Mouse (Mus musculus) forebrain, embryonic 16.5 days (tissue): Measurements from ENCODE around the gene Rad51b. TPM values are rescaled to one million over a fixed set of nuclear protein-coding genes. Genes with fewer than 3 reads are reported as not detected.

Experiments used
- ATAC-seq: fragments of 200-750 bp; cut with Nextera tagmentation; 2 replicates; pipeline ENCODE4 v1.8.0; 2017; ENCODE audit warnings: mild to moderate bottlenecking, moderate library complexity
- H3K27ac ChIP-seq: fragments of 300-500 bp; sonication (generic); 2 replicates; pipeline ENCODE4 v1.5.1; 2014; ENCODE audit warnings: low read length, control low read depth
- H3K27me3 ChIP-seq: fragments of 300-500 bp; sonication (generic); replicated peaks from 2 replicates; pipeline ENCODE4 v1.6.1; 2014; ENCODE audit warnings: low read length; ENCODE audit not compliant: control insufficient read depth, insufficient read depth
- H3K36me3 ChIP-seq: fragments of 300-500 bp; sonication (generic); 2 replicates; pipeline ENCODE4 v1.6.1; 2014; ENCODE audit not compliant: control insufficient read depth, insufficient read depth
- H3K4me1 ChIP-seq: fragments of 300-500 bp; sonication (generic); replicated peaks from 2 replicates; pipeline ENCODE4 v1.6.1; 2014; ENCODE audit warnings: low read length; ENCODE audit not compliant: control insufficient read depth, insufficient read depth
- H3K4me2 ChIP-seq: fragments of 300-500 bp; sonication (generic); 2 replicates; pipeline ENCODE4 v1.6.1; 2014; ENCODE audit warnings: mild to moderate bottlenecking, low read length, control low read depth
- H3K4me3 ChIP-seq: fragments of 300-500 bp; sonication (generic); replicated peaks from 2 replicates; pipeline ENCODE4 v1.5.1; 2014; ENCODE audit warnings: mild to moderate bottlenecking, low read length, control low read depth
- H3K9ac ChIP-seq: fragments of 300-500 bp; sonication (generic); replicated peaks from 2 replicates; pipeline ENCODE4 v1.6.1; 2014; ENCODE audit warnings: low read depth, low read length, control low read depth
- H3K9me3 ChIP-seq: fragments of 300-500 bp; sonication (generic); 2 replicates; pipeline ENCODE4 v1.6.1; 2016; ENCODE audit warnings: low read length; ENCODE audit not compliant: control insufficient read depth
- WGBS: fragments of 180-500 bp; shearing (Covaris S2); extraction: QIAGEN DNeasy Blood & Tissue Kit; methylation state at CpG from one replicate; pipeline ENCODE4 v1.1.7; 2014; 5-methylcytosine and 5-hydroxymethylcytosine counted together
- polyA plus RNA-seq: library from polyadenylated mRNA; unstranded; fragments of >200 nt; fragmentation: Nextera tagmentation; extraction: Ambion mirVana; gene quantifications from 2 replicates; pipeline ENCODE4 v1.2.1, GENCODE M21; 2015

Rad51b gene
- polyA plus RNA-seq, 1 experiment from 2014 or later: 2.6 TPM

DNA sequence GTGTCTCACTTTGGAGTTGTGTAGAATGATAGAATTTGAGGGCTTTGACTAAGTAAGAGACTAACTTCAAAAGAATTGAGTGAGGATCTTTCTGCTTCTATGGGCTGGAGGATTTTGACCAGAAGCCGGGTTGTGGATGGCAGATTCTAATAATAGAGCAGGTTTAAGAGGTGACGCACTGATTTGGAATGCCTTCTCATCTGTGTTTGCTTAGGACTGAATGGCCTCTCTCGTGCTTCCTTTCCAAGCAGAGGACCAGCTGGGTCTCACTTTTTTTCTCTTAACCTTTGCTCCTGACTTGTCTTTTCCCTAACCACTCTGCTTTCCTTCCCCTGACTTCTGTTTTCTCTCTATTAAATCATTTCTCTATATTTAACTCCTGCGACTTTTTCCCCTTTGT is 301.4 kb downstream of the Rad51b start:
- 73% methylated on average over 4 of the region's 4 CpGs for WGBS
- Histone ChIP-seq H3K4me3 (no peak overlapping the region), H3K27ac (no peak overlapping the region), H3K9ac (no peak overlapping the region), H3K36me3 (no peaks in the 10 kb centered on the region), H3K4me2 (no peak overlapping the region), H3K4me1 (no peaks in the 10 kb centered on the region), H3K9me3 (no peaks in the 10 kb centered on the region), H3K27me3 (no peaks in the 10 kb centered on the region)
- ATAC-seq: no peak

DNA sequence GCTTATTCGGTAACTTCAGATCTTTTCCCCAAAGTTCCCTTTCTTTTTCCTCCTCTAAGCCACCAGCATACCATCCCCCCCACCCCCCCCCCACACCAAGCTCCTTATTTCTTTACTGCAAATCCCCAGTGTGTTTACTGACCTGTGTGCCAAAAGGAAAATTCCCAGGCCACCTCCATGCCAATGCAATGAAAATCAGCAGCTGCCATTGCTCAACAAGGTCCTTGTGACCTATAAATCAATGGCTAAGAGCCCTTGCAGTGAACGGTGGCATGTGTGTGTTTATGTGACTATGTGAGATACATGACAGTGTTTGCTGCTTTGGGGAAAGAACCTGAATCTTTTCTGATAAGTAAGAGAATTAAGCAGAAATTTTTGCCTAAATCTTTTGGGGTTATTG is 301.8 kb downstream of the Rad51b start:
- H3K4me1 ChIP-seq: no peaks in the 10 kb centered on the region
- ATAC-seq: no peak
- H3K4me3 ChIP-seq: no peak overlapping the region
- H3K27ac ChIP-seq: no peak overlapping the region
- H3K9ac ChIP-seq: no peak overlapping the region
- H3K4me2 ChIP-seq: no peak overlapping the region
- 79% methylated on average over 2 of the region's 2 CpGs for WGBS
- no peaks in the 10 kb centered on the region for H3K36me3 ChIP-seq
- H3K27me3 ChIP-seq: no peaks in the 10 kb centered on the region
- no peaks in the 10 kb centered on the region for H3K9me3 ChIP-seq

DNA sequence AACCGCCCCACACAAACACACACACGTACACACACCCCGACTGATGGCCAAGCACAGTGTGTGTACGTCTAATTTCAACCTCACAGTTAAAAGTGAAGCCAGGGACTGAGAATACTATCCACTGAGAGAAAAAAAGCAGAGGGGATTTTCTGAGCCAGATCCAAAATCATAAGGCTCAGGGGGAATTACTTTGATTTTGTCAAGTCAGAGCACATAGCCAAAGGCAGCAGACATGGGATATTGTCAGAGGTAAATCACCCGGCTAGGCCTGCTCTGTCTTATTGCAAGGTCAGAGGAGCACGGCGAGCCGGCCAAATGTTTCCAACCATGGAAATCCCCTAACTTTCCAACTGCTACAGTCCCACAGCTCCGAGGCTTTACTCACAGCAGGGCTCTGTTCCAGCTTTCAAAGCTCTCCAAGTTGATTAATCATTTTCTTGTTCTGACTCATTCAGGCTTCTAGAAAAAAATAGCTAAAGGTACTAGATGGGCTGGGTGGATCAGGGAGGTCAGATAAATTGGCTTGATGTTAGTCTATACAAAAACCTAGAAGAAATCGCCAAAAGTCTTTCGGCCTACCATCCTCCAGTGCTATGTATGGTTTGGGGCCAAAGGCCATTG is 303.2 kb downstream of the Rad51b start:
- WGBS: 38% methylated on average over 11 of the region's 11 CpGs
- no peak overlapping the region for H3K27ac ChIP-seq
- no peak overlapping the region for H3K9ac ChIP-seq
- no peaks in the 10 kb centered on the region for H3K9me3 ChIP-seq
- H3K4me1 ChIP-seq: no peaks in the 10 kb centered on the region
- no peak for ATAC-seq
- H3K36me3 ChIP-seq: no peaks in the 10 kb centered on the region
- no peak overlapping the region for H3K4me2 ChIP-seq
- no peak overlapping the region for H3K4me3 ChIP-seq
- no peaks in the 10 kb centered on the region for H3K27me3 ChIP-seq

DNA sequence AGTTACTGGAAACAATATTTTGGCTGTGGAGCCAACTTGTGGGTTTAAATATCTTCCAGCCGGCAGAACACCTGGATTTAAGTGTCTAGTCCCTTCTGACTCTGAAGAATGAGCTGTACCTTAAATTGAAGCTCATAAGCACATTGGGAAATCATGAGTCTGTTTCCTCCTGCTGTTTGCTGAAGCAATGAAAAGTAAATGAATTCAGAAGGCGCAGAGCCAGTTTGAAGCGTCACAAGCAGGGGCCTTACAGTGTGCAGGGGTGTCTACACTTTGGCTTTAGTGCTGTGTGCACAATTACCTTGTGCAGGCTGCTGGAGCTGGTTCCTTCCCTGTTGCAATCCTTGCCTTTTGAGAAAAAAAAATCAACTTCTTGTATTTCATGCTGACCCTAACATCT is 305.6 kb downstream of the Rad51b start:
- H3K36me3 ChIP-seq: no peaks in the 10 kb centered on the region
- H3K4me1 ChIP-seq: no peaks in the 10 kb centered on the region
- no peak overlapping the region for H3K27ac ChIP-seq
- no peaks in the 10 kb centered on the region for H3K27me3 ChIP-seq
- no peak overlapping the region for H3K4me2 ChIP-seq
- H3K9me3 ChIP-seq: no peaks in the 10 kb centered on the region
- WGBS: 72% methylated on average over 3 of the region's 3 CpGs
- no peak for ATAC-seq
- H3K9ac ChIP-seq: no peak overlapping the region
- no peak overlapping the region for H3K4me3 ChIP-seq

DNA sequence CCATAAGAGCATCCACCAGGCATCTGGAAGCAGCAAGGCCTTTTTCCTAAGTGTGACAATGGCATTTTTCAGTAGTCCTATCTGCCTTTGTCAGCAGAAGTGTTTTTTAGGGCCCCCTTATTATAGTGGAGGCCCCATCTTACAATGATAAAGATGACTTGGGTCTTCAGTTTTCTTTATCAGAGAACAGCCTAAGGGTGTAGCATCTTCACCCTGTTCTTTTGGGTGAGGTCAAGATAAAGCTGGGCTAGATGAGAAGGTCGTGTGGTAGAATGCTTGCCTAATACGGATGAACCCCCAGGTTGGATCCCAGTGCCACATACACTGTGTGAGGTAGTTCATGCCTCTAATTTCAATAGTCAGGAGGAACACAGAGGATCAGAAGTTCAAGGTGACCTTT is 307.8 kb downstream of the Rad51b start:
- H3K4me3 ChIP-seq: no peak overlapping the region
- 96% methylated on average over 2 of the region's 2 CpGs for WGBS
- no peak overlapping the region for H3K4me2 ChIP-seq
- H3K9me3 ChIP-seq: no peaks in the 10 kb centered on the region
- no peaks in the 10 kb centered on the region for H3K36me3 ChIP-seq
- no peaks in the 10 kb centered on the region for H3K27me3 ChIP-seq
- no peak for ATAC-seq
- H3K4me1 ChIP-seq: peaks cover 8% of the 10 kb centered on the region
- H3K27ac ChIP-seq: no peak overlapping the region
- H3K9ac ChIP-seq: no peak overlapping the region

DNA sequence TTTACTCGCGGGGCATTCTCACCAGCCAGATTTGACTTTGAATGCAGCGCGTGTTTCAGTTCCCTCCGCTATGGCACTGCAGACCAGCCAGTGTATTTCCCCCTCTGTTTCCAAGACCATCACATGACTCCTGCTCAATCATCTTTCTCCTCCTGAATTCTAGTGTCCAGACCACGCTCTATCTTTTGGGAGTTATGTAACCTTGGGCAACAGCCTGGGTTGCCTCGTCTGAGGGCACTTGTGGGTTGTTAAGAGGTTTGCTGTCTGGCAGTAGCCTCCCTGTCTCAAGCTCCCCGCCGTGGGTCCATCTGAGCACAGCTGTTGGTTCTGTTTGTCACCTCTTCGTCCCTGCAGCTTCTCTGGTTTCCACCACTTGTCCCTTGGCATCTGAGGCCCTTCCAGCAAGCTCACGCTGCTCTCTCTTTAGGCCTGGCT is 309.1 kb downstream of the Rad51b start:
- H3K4me1 ChIP-seq: peaks cover 15% of the 10 kb centered on the region
- no peaks in the 10 kb centered on the region for H3K27me3 ChIP-seq
- H3K4me2 ChIP-seq: no peak overlapping the region
- no peaks in the 10 kb centered on the region for H3K9me3 ChIP-seq
- no peak overlapping the region for H3K4me3 ChIP-seq
- no peak overlapping the region for H3K9ac ChIP-seq
- no peaks in the 10 kb centered on the region for H3K36me3 ChIP-seq
- ATAC-seq: no peak
- H3K27ac ChIP-seq: no peak overlapping the region
- WGBS: 95% methylated on average over 11 of the region's 11 CpGs

DNA sequence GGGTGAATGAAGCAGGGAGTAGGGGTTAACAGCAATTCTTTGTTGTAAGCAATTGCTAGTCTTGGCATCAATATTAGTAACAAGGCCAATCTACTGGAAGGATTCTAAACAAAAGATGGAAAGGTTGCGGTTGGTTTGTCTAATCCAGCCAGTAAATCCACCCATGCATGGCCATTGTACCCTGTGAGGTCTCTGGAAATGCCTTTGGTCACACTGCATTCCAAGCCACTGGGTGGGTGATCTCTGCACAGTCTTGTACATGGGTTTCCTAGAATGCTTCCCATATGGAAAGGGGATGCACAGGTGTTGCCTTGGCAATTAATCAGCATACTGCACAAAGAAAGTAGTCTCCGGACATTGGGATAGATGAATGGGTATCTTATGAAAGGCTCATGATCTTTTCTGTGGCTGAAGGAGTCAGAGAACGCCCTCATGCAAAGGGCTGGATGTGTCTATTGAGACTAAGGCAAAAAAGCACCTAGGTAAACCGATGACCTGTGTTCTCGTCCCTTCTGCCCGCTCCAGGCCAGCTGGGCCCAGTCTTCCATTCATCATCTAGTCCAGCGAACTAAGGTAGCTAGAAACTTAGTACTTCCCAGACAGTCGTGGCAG is 312.4 kb downstream of the Rad51b start:
- Histone ChIP-seq H3K9ac (no peak overlapping the region), H3K9me3 (no peaks in the 10 kb centered on the region), H3K4me3 (no peak overlapping the region), H3K27ac (no peak overlapping the region), H3K27me3 (no peaks in the 10 kb centered on the region), H3K4me2 (no peak overlapping the region), H3K36me3 (no peaks in the 10 kb centered on the region), H3K4me1 (peaks cover 27% of the 10 kb centered on the region)
- WGBS: 39% methylated on average over 8 of the region's 8 CpGs
- ATAC-seq: no peak

DNA sequence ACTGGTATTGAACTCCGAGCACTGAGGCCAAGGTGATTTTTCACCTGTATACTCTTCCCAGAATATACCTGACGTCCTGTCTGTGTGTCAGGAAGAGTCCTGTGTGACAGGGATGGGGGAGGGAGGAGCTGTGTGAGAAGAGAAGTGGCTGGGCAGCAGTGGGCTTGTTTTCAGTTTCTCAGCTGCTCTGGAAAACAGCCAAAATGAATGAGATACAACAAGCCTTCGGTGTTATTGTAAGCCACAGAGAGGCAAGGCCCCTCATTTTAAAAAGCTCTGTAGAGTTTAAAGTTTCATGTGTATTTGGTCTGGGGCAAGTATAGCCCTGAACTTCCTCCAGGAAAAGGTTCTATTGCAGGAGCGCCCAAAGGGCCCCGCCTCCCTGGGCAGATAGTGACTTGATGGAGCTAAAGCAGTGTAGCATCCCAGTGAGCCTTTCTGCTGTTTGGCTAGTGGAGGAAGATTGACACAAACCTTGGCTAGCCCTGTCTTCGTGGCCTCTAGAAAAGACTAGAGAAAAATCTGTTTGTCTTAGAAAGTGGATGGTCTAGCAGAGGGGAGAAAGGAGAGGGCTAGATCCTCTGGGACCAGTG is 313.5 kb downstream of the Rad51b start:
- H3K9me3 ChIP-seq: no peaks in the 10 kb centered on the region
- no peak overlapping the region for H3K9ac ChIP-seq
- no peak for ATAC-seq

DNA sequence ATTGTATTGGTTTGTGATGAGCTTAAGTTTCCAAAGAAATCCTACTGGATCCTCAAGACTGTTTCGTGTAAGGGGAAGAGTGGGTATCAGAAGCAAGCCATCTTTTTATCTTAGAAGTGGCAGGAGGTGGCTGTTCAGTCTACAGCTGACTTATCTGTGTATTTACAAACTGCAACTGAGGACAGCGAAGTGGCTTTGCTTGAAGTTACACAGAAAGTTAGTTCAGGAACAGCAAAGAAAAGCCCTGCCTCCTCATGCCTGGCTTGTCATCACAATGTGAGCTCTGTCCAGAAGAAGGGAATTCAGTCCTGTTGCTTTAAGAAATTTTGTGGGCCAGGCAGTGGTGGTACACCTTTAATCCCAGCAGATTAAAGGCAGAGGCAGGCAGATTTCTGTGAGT is 314.6 kb downstream of the Rad51b start:
- Histone ChIP-seq H3K4me3 (no peak overlapping the region), H3K4me1 (peaks cover 27% of the 10 kb centered on the region), H3K4me2 (no peak overlapping the region), H3K9ac (no peak overlapping the region), H3K36me3 (no peaks in the 10 kb centered on the region), H3K27ac (no peak overlapping the region), H3K9me3 (no peaks in the 10 kb centered on the region), H3K27me3 (no peaks in the 10 kb centered on the region)
- 98% methylated on average over 2 of the region's 2 CpGs for WGBS
- no peak for ATAC-seq

More for the DNA sequence above, 313.5 kb downstream of the Rad51b start:
- H3K4me2 ChIP-seq: no peak overlapping the region
- H3K4me3 ChIP-seq: no peak overlapping the region
- H3K27ac ChIP-seq: no peak overlapping the region
- no peaks in the 10 kb centered on the region for H3K36me3 ChIP-seq
- peaks cover 27% of the 10 kb centered on the region for H3K4me1 ChIP-seq
- no peaks in the 10 kb centered on the region for H3K27me3 ChIP-seq
- 63% methylated on average over 6 of the region's 6 CpGs for WGBS
